Mouse (Mus musculus): ENCODE results near the gene Ubash3b. TPM values are rescaled to one million over a fixed set of nuclear protein-coding genes. Genes with fewer than 3 reads are reported as not detected.

The Ubash3b gene
- polyA plus RNA-seq (2021; fragmentation: Nextera tagmentation): 8.3 and 9.7 TPM in 2 replicates
- long read RNA-seq, experiment 1, full-length matches to known transcripts: 45 of 72 reads
- long read RNA-seq, experiment 1, partial matches to known transcripts: 20 of 72 reads
- long read RNA-seq, experiment 1, other reads (novel, unspliced or antisense): 7 of 72 reads
- long read RNA-seq, experiment 2, full-length matches to known transcripts: 4 of 35 reads
- long read RNA-seq, experiment 2, partial matches to known transcripts: 5 of 35 reads
- long read RNA-seq, experiment 2, other reads (novel, unspliced or antisense): 26 of 35 reads

GRCm38 (mm10) chr9:41161413-41161812 lies at the start of gene Ubash3b:
Gene Ubash3b (minus strand): TSS chr9:41161697.

GRCm38 (mm10) chr9:41004415-41004814 lies 157.1 kb downstream of the Ubash3b start, which contains the start of gene Crtam:
Gene Crtam (minus strand): TSS chr9:41004628.

GRCm38 (mm10) chr9:40963586-40964417 lies 197.7 kb downstream of the Ubash3b start, which contains the start of gene Jhy:
Gene Jhy (minus strand): TSS chr9:40964118.

Other genes with a start within 250 kb of the Ubash3b start
- gene Jhy, start 197.6 kb downstream of the Ubash3b start, polyA plus RNA-seq (2021; fragmentation: Nextera tagmentation): 0.06 and 0.15 TPM in 2 replicates
- gene Crtam, start 157.1 kb downstream of the Ubash3b start, polyA plus RNA-seq (2021; fragmentation: Nextera tagmentation): not detected in 2 replicates

Data from left cerebral cortex, adult 6 months (tissue).